Mouse (Mus musculus) inflammation-experienced regulatory T-cells (primary cell): ENCODE measurements around the gene Ramac. TPM values are rescaled to one million over a fixed set of nuclear protein-coding genes. Genes with fewer than 3 reads are reported as not detected.

ENCODE experiments used
- polyA plus RNA-seq, 2 experiments: library from polyadenylated mRNA; unstranded; fragments of 100-300 nt; shearing (Covaris generic); gene quantifications; one replicate each; pipeline ENCODE4 v1.2.1; 2017

The Ramac gene
- polyA plus RNA-seq: 100 to 1,000 TPM; 127 to 149 TPM

GRCm38 (mm10) chr7:81762180-81763109 lies at the start of gene Ramac:
Gene Ramac (plus strand): TSS chr7:81762925.

GRCm38 (mm10) chr7:81789095-81789757 lies 26.5 kb downstream of the Ramac start, which contains the start of gene 3110040N11Rik:
Gene 3110040N11Rik (minus strand): TSS chr7:81789478.

Other genes with a start within 250 kb of the Ramac start
- 1 to 10 TPM; 3.6 to 4.5 TPM for gene Fsd2, start 196.0 kb upstream of the Ramac start, polyA plus RNA-seq
- gene Whamm, start 191.7 kb upstream of the Ramac start, polyA plus RNA-seq: 10 to 100 TPM; 39.4 to 42.3 TPM
- 1 to 10 TPM; 2.4 to 3.6 TPM for gene Homer2, start 55.4 kb upstream of the Ramac start, polyA plus RNA-seq
- 10 to 100 TPM; 59.2 to 71.1 TPM for gene 3110040N11Rik, start 26.6 kb downstream of the Ramac start, polyA plus RNA-seq
- gene Btbd1, start 66.5 kb downstream of the Ramac start, polyA plus RNA-seq: 10 to 100 TPM; 88.7 to 96.7 TPM
- not detected for gene Gm10160, start 92.9 kb downstream of the Ramac start, polyA plus RNA-seq
- 10 to 100 TPM; 14.1 to 19.9 TPM for gene Tm6sf1, start 96.1 kb downstream of the Ramac start, polyA plus RNA-seq
- gene Hdgfl3, start 171.5 kb downstream of the Ramac start, polyA plus RNA-seq: 10 to 100 TPM; 15.1 to 21.1 TPM
- gene Bnc1, start 229.4 kb downstream of the Ramac start, polyA plus RNA-seq: under 1 TPM in 1 of 2 experiments, not detected in 1; 0.20 TPM